Mouse (Mus musculus) MEL (cell line): ENCODE results near the gene Clic1. TPM values are rescaled to one million over a fixed set of nuclear protein-coding genes. Genes with fewer than 3 reads are reported as not detected.

Experiments
- DNase-seq: peaks from one replicate; pipeline ENCODE4 v3.0.0; 2011; ENCODE audit warnings: low read depth, low spot score
- H3K27ac ChIP-seq: 2 replicates; pipeline ENCODE4 v1.5.1; 2012; ENCODE audit warnings: low read depth, mild to moderate bottlenecking, control low read depth, low read length, moderate library complexity; ENCODE audit not compliant: control insufficient read depth
- H3K27me3 ChIP-seq, 2 experiments: fragments of 150-350 bp in 1 of 2; sonication (generic) in 1 of 2; 2 replicates each; pipeline ENCODE4 v1.6.1; 2012; ENCODE audit warnings: low read length in 2 of 2, mild to moderate bottlenecking in 2 of 2, improper control_type of control experiment in 1 of 2, moderate library complexity in 1 of 2; ENCODE audit not compliant: insufficient read depth in 2 of 2, control insufficient read depth in 1 of 2
- H3K36me3 ChIP-seq, 2 experiments: 2 replicates each; pipeline ENCODE4 v1.6.1; 2012 to 2014; ENCODE audit warnings: low read length in 2 of 2, improper control_type of control experiment in 1 of 2, inconsistent platforms in 1 of 2, mild to moderate bottlenecking in 1 of 2; ENCODE audit not compliant: insufficient read depth in 2 of 2, control insufficient read depth in 1 of 2
- H3K4me1 ChIP-seq, 2 experiments: fragments of 150-350 bp in 1 of 2; sonication (generic) in 1 of 2; 2 replicates each; pipeline ENCODE4 v1.6.1; 2012; ENCODE audit warnings: low read length in 2 of 2, improper control_type of control experiment in 1 of 2, mild to moderate bottlenecking in 1 of 2; ENCODE audit not compliant: insufficient read depth in 2 of 2, control insufficient read depth in 1 of 2
- H3K4me3 ChIP-seq, 2 experiments: fragments of 150-350 bp in 1 of 2; sonication (generic) in 1 of 2; 2 replicates each; pipeline ENCODE4 v1.5.1; 2012; ENCODE audit warnings: low read depth in 2 of 2, low read length in 2 of 2, mild to moderate bottlenecking in 2 of 2, moderate library complexity in 2 of 2, control low read depth in 1 of 2, improper control_type of control experiment in 1 of 2; ENCODE audit not compliant: control insufficient read depth in 1 of 2, insufficient read depth in 1 of 2
- H3K79me2 ChIP-seq: 2 replicates; pipeline ENCODE4 v1.6.1; 2012; ENCODE audit warnings: mild to moderate bottlenecking, low read length, moderate library complexity; ENCODE audit not compliant: control insufficient read depth, poor library complexity, insufficient read depth
- H3K9ac ChIP-seq: 2 replicates; pipeline ENCODE4 v1.6.1; 2012; ENCODE audit warnings: low read depth, mild to moderate bottlenecking, control low read depth, low read length, moderate library complexity; ENCODE audit not compliant: control insufficient read depth, poor library complexity, severe bottlenecking
- H3K9me3 ChIP-seq: fragments of 150-350 bp; sonication (generic); replicated peaks from 2 replicates; pipeline ENCODE4 v1.6.1; 2012; ENCODE audit warnings: mild to moderate bottlenecking, low read length, improper control_type of control experiment, moderate library complexity; ENCODE audit not compliant: insufficient read depth
- BHLHE40 ChIP-seq: IDR thresholded peaks from 2 replicates; pipeline ENCODE4 v1.6.1; 2012; ENCODE audit warnings: low read depth, mild to moderate bottlenecking, inconsistent platforms, low read length, improper control_type of control experiment, borderline replicate concordance
- CHD2 ChIP-seq: IDR thresholded peaks from 2 replicates; pipeline ENCODE4 v1.6.1; 2011; ENCODE audit warnings: low read length, improper control_type of control experiment
- CTCF ChIP-seq, 3 experiments: IDR thresholded peaks in 2 of 3; conservative IDR thresholded peaks in 1 of 3; 2 replicates each; pipeline ENCODE4 v1.5.1; 2011 to 2012; ENCODE audit warnings: low read length in 3 of 3, low read depth in 2 of 3, mild to moderate bottlenecking in 2 of 3, improper control_type of control experiment in 1 of 3, inconsistent platforms in 1 of 3, mixed read lengths in 1 of 3, moderate library complexity in 1 of 3; ENCODE audit not compliant: control insufficient read depth in 1 of 3, insufficient read depth in 1 of 3, poor library complexity in 1 of 3, severe bottlenecking in 1 of 3
- EP300 ChIP-seq, 2 experiments: IDR thresholded peaks; 2 replicates each; pipeline ENCODE4 v1.6.1; 2011; ENCODE audit warnings: improper control_type of control experiment in 2 of 2, low read length in 2 of 2, low read depth in 1 of 2, mild to moderate bottlenecking in 1 of 2
- ETS1 ChIP-seq: IDR thresholded peaks from 2 replicates; pipeline ENCODE4 v1.6.1; 2012; ENCODE audit warnings: low read depth, mild to moderate bottlenecking, inconsistent platforms, low read length, improper control_type of control experiment, moderate library complexity
- GABPA ChIP-seq: IDR thresholded peaks from 2 replicates; pipeline ENCODE4 v1.6.1; 2012; ENCODE audit warnings: low read depth, mild to moderate bottlenecking, inconsistent platforms, low read length, improper control_type of control experiment, moderate library complexity
- HCFC1 ChIP-seq: IDR thresholded peaks from 2 replicates; pipeline ENCODE4 v1.6.1; 2012; ENCODE audit warnings: low read depth, mild to moderate bottlenecking, inconsistent platforms, low read length, improper control_type of control experiment, moderate library complexity
- JUND ChIP-seq: IDR thresholded peaks from 2 replicates; pipeline ENCODE4 v1.6.1; 2011; ENCODE audit warnings: low read depth, mild to moderate bottlenecking, improper control_type of control experiment, low read length
- MAFK ChIP-seq: IDR thresholded peaks from 2 replicates; pipeline ENCODE4 v1.6.1; 2011; ENCODE audit warnings: low read depth, mild to moderate bottlenecking, low read length, improper control_type of control experiment, borderline replicate concordance
- MAX ChIP-seq: IDR thresholded peaks from 2 replicates; pipeline ENCODE4 v1.6.1; 2011; ENCODE audit warnings: low read length, improper control_type of control experiment
- MXI1 ChIP-seq: IDR thresholded peaks from 2 replicates; pipeline ENCODE4 v1.6.1; 2011; ENCODE audit warnings: mild to moderate bottlenecking, low read depth, low read length, improper control_type of control experiment
- MYC ChIP-seq: IDR thresholded peaks from 2 replicates; pipeline ENCODE4 v1.6.1; 2011; ENCODE audit warnings: low read depth, mild to moderate bottlenecking, low read length, improper control_type of control experiment, moderate library complexity
- NELFE ChIP-seq: IDR thresholded peaks from 2 replicates; pipeline ENCODE4 v1.6.1; 2011; ENCODE audit warnings: low read depth, low read length, improper control_type of control experiment
- POLR2A ChIP-seq, 2 experiments: IDR thresholded peaks; 2 replicates each; pipeline ENCODE4 v1.6.1; 2011 to 2012; ENCODE audit warnings: low read length in 2 of 2, mild to moderate bottlenecking in 2 of 2, control low read depth in 1 of 2, improper control_type of control experiment in 1 of 2, low read depth in 1 of 2, moderate library complexity in 1 of 2; ENCODE audit not compliant: control insufficient read depth in 1 of 2, insufficient read depth in 1 of 2, poor library complexity in 1 of 2
- POLR2AphosphoS2 ChIP-seq: IDR thresholded peaks from 2 replicates; pipeline ENCODE4 v1.6.1; 2011; ENCODE audit warnings: low read length, improper control_type of control experiment
- POLR2AphosphoS5 ChIP-seq: IDR thresholded peaks from 2 replicates; pipeline ENCODE4 v1.6.1; 2012; ENCODE audit warnings: low read depth, borderline replicate concordance, mild to moderate bottlenecking, inconsistent platforms, low read length, moderate library complexity, mixed read lengths
- RAD21 ChIP-seq: IDR thresholded peaks from 2 replicates; pipeline ENCODE4 v1.6.1; 2011; ENCODE audit warnings: mild to moderate bottlenecking, low read depth, low read length, improper control_type of control experiment
- RCOR1 ChIP-seq: IDR thresholded peaks from 2 replicates; pipeline ENCODE4 v1.6.1; 2012; ENCODE audit warnings: low read depth, mild to moderate bottlenecking, inconsistent platforms, low read length, improper control_type of control experiment
- SIN3A ChIP-seq: IDR thresholded peaks from 2 replicates; pipeline ENCODE4 v1.6.1; 2012; ENCODE audit warnings: low read length, improper control_type of control experiment, inconsistent platforms
- SMC3 ChIP-seq: IDR thresholded peaks from 2 replicates; pipeline ENCODE4 v1.6.1; 2011; ENCODE audit warnings: low read depth, low read length, improper control_type of control experiment
- TAL1 ChIP-seq: IDR thresholded peaks from 2 replicates; pipeline ENCODE4 v1.6.1; 2012; ENCODE audit warnings: mild to moderate bottlenecking, inconsistent platforms, low read length, moderate library complexity, mixed read lengths
- TBP ChIP-seq: IDR thresholded peaks from 2 replicates; pipeline ENCODE4 v1.8.0; 2011; ENCODE audit warnings: low read depth, low read length, improper control_type of control experiment
- TCF12 ChIP-seq: IDR thresholded peaks from 2 replicates; pipeline ENCODE4 v1.6.1; 2014; ENCODE audit warnings: low read depth, mild to moderate bottlenecking, inconsistent platforms, low read length, improper control_type of control experiment, moderate library complexity
- UBTF ChIP-seq: IDR thresholded peaks from 2 replicates; pipeline ENCODE4 v1.6.1; 2012; ENCODE audit warnings: low read depth, mild to moderate bottlenecking, inconsistent platforms, low read length, improper control_type of control experiment, moderate library complexity, borderline replicate concordance; ENCODE audit not compliant: insufficient read depth
- USF1 ChIP-seq: IDR thresholded peaks from 2 replicates; pipeline ENCODE4 v1.6.1; 2014; ENCODE audit warnings: low read depth, mild to moderate bottlenecking, inconsistent platforms, low read length, improper control_type of control experiment, moderate library complexity
- USF2 ChIP-seq, 2 experiments: IDR thresholded peaks; 2 replicates each; pipeline ENCODE4 v1.6.1; 2011 to 2012; ENCODE audit warnings: improper control_type of control experiment in 2 of 2, low read length in 2 of 2, borderline replicate concordance in 1 of 2, inconsistent platforms in 1 of 2, low read depth in 1 of 2, mild to moderate bottlenecking in 1 of 2; ENCODE audit not compliant: insufficient read depth in 1 of 2
- ZKSCAN1 ChIP-seq: IDR thresholded peaks from 2 replicates; pipeline ENCODE4 v1.6.1; 2012; ENCODE audit warnings: low read depth, mild to moderate bottlenecking, inconsistent platforms, low read length, improper control_type of control experiment, moderate library complexity
- ZMIZ1 ChIP-seq: IDR thresholded peaks from 2 replicates; pipeline ENCODE4 v1.6.1; 2012; ENCODE audit warnings: low read depth, mild to moderate bottlenecking, inconsistent platforms, low read length, improper control_type of control experiment, moderate library complexity
- ZNF384 ChIP-seq: IDR thresholded peaks from 2 replicates; pipeline ENCODE4 v1.6.1; 2012; ENCODE audit warnings: low read depth, mild to moderate bottlenecking, inconsistent platforms, low read length, improper control_type of control experiment
- polyA plus RNA-seq, 2 experiments: library from polyadenylated mRNA; stranded (reverse) in 1 of 2; unstranded in 1 of 2; fragments of >175 nt in 1 of 2; fragments of >200 nt in 1 of 2; gene quantifications; 2 replicates each; pipeline versions ENCODE4 v1.2.1 to v1.2.4; 2012; ENCODE audit warnings: low replicate concordance in 2 of 2, low read depth in 1 of 2; ENCODE audit not compliant: insufficient read length in 2 of 2, insufficient read depth in 1 of 2, missing spikeins in 1 of 2
- total RNA-seq: library from RNA; depleted of rRNA; stranded (reverse); fragments of 300-350 nt; gene quantifications from 2 replicates; pipeline ENCODE4 v1.2.3, GENCODE M21; 2012

The Clic1 gene
- total and polyA plus RNA-seq, 3 experiments, result 309 to 335 (median 333) TPM

DNA sequence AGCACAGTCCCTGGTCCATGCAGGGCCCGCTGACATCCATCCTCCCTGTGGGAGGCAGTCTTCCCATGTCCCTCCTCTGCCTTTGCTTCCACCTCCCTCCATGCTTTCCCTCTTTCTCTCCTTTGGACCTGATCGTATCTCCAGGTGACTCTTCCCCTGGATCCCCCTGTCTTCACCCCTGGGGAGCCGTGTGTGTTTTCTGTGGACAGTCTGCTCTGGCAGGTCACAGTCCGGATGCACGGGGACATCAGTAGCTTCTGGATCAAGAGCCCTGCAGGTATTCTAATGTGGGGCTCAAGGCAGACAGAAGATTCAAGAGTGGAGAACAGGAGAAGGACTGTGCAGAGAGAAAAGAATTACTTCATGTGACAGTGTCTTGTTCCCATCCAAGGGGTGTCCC, 26.5 kb upstream of the Clic1 start:
- Histone ChIP-seq H3K79me2 (peaks cover 39% of the 10 kb centered on the region), H3K27me3 (no peaks in the 10 kb centered on the region), H3K9me3 (no peaks in the 10 kb centered on the region), H3K4me3 (peak overlapping the region; percentile 54 to 66), H3K27ac (peak overlapping the region; percentile 96), H3K4me1 (peaks cover 17 to 58% of the 10 kb centered on the region in 2 experiments; a peak in 3 of 4 replicates), H3K9ac (peak overlapping the region; percentile 77), H3K36me3 (peaks cover 0 to 47% of the 10 kb centered on the region in 2 experiments; a peak in 2 of 4 replicates)
- DNase-seq, result peak; percentile 57
- peak in 1 of 2 experiments; percentile 27; a peak in 1 of 4 replicates for TF ChIP-seq POLR2A (IDR thresholded peaks at IDR 0.05; ENCODE audit: control insufficient read depth in 1 of 2, insufficient read depth in 1 of 2, low read depth in 1 of 2, low read length in 2 of 2, poor library complexity in 1 of 2)
- peak; percentile 8; the same call in 1 of the 2 replicates for TF ChIP-seq ETS1
- peak in 1 of 3 experiments; percentile 5; a peak in 1 of 6 replicates for TF ChIP-seq CTCF (IDR thresholded peaks at IDR 0.05 in 2 of 3, conservative IDR thresholded peaks at IDR 0.05 in 1 of 3; ENCODE audit: control insufficient read depth in 1 of 3, insufficient read depth in 1 of 3, low read depth in 2 of 3, low read length in 3 of 3, poor library complexity in 1 of 3, severe bottlenecking in 1 of 3)
- TF ChIP-seq MAX, result peak; percentile 32; the same call in 1 of the 2 replicates
- no peak for TF ChIP-seq SMC3
- TF ChIP-seq EP300 (IDR thresholded peaks at IDR 0.05; ENCODE audit: low read depth in 1 of 2, low read length in 2 of 2), result peak in 1 of 2 experiments; percentile 36; a peak in 3 of 4 replicates
- no peak for TF ChIP-seq JUND
- peak; percentile 6 for TF ChIP-seq USF1
- TF ChIP-seq POLR2AphosphoS2, result 0 out of 2 replicates have a peak, but pooled peaks have one; percentile 13

DNA sequence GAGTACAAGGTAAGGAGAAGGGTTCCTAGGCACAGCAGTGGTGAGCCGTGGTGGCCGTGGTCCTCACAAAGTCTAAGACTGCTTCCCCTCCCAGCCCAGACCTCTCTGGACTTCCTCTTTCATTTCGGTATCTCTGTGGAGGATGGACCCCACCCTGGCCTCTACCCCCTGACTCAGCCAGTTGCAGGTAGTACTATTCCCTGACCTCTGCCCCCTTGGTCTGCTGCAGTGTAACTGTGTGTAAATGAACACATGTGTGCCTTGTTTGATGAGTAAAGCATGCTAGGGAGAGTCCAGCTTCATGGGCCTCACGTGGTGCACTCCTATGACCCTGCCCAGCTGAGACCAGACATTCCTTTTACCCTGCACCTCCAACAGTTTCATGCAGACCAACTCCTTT, 26.0 kb upstream of the Clic1 start:
- Histone ChIP-seq H3K9me3 (no peaks in the 10 kb centered on the region), H3K4me3 (peak overlapping the region; percentile 54 to 66), H3K27me3 (no peaks in the 10 kb centered on the region), H3K79me2 (peaks cover 39% of the 10 kb centered on the region), H3K27ac (peak overlapping the region; percentile 96), H3K9ac (peak overlapping the region; percentile 77), H3K4me1 (peaks cover 17 to 63% of the 10 kb centered on the region in 2 experiments; a peak in 3 of 4 replicates), H3K36me3 (peaks cover 0 to 50% of the 10 kb centered on the region in 2 experiments; a peak in 2 of 4 replicates)
- DNase-seq, result peak; percentile 75
- no peak for TF ChIP-seq BHLHE40
- TF ChIP-seq ZKSCAN1, result no peak
- peak in 1 of 2 experiments; percentile 50; a peak in 2 of 4 replicates for TF ChIP-seq EP300 (IDR thresholded peaks at IDR 0.05; ENCODE audit: low read depth in 1 of 2, low read length in 2 of 2)
- no peak for TF ChIP-seq CTCF (IDR thresholded peaks at IDR 0.05 in 2 of 3, conservative IDR thresholded peaks at IDR 0.05 in 1 of 3; ENCODE audit: control insufficient read depth in 1 of 3, insufficient read depth in 1 of 3, low read depth in 2 of 3, low read length in 3 of 3, poor library complexity in 1 of 3, severe bottlenecking in 1 of 3)
- TF ChIP-seq ETS1, result peak; percentile 50; the same call in 1 of the 2 replicates
- TF ChIP-seq NELFE, result peak; percentile 30
- no peak; the same call in 1 of the 2 replicates for TF ChIP-seq MXI1
- no peak for TF ChIP-seq USF2 (IDR thresholded peaks at IDR 0.05; ENCODE audit: borderline replicate concordance in 1 of 2, insufficient read depth in 1 of 2, low read depth in 1 of 2, low read length in 2 of 2)
- TF ChIP-seq UBTF, result no peak
- no peak for TF ChIP-seq HCFC1
- no peak for TF ChIP-seq RCOR1
- TF ChIP-seq GABPA, result no peak
- peak; percentile 46; the same call in 1 of the 2 replicates for TF ChIP-seq TBP
- peak; percentile 15; the same call in 1 of the 2 replicates for TF ChIP-seq SIN3A
- peak; percentile 4; the same call in 1 of the 2 replicates for TF ChIP-seq SMC3
- no peak for TF ChIP-seq CHD2
- TF ChIP-seq TCF12, result peak; percentile 8; the same call in 1 of the 2 replicates
- TF ChIP-seq POLR2A (IDR thresholded peaks at IDR 0.05; ENCODE audit: control insufficient read depth in 1 of 2, insufficient read depth in 1 of 2, low read depth in 1 of 2, low read length in 2 of 2, poor library complexity in 1 of 2), result peak in 1 of 2 experiments; percentile 61; a peak in 2 of 4 replicates
- TF ChIP-seq ZMIZ1, result peak; percentile 22; the same call in 1 of the 2 replicates
- peak; percentile 33; the same call in 1 of the 2 replicates for TF ChIP-seq MYC
- no peak for TF ChIP-seq ZNF384
- no peak for TF ChIP-seq RAD21
- 0 out of 2 replicates have a peak, but pooled peaks have one; percentile 3 for TF ChIP-seq TAL1
- no peak for TF ChIP-seq MAFK
- TF ChIP-seq POLR2AphosphoS5, result no peak
